Mouse (Mus musculus): Measurements from ENCODE around the gene Limk1. TPM values are rescaled to one million over a fixed set of nuclear protein-coding genes. Genes with fewer than 3 reads are reported as not detected.
"Not testable (repeated sequence)": the region's sequence is repeated elsewhere in the genome, so short reads cannot be mapped to it uniquely, and the experiment has no call there.

Limk1 gene
- total RNA-seq, 2 experiments from 2014 or later: 2.0 to 2.2 TPM

DNA sequence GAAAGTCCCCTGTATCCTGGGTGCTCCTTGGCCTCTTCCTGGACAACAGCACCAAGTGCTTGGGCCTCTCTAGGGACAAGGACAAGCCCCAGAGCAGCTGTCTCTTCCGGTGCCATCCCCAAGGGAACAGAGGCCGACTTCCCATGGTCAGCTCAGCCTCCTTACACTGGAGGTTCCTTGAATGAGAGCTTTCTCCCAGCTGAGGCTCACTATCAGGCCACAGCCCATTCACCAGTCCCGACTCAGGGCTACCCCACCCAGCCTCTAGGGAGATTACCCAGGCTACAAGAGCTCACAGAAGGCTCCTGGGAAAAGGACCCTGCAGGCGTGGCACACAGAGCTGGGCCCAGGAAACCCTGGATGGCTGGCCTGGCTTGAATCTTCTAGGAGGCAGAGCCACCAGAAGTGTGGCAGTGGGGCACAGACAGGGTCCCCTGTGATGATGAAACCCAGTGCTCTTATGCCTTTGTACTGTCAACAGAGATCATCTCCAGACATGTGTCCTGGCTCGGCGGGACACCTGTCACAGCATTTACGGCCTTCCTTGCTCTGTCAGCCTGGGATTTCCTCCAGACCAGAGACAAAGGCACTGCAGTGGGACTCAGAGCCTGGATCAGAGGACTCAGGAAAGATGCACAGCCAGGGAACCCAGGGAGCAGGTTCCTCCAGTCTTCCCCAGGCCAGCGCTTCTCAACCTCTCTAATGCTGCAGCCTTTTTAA, 9.4 kb downstream of the Limk1 start:
- intact Hi-C loops (cut with DNase I): no loop called here
- no peak for DNase-seq

DNA sequence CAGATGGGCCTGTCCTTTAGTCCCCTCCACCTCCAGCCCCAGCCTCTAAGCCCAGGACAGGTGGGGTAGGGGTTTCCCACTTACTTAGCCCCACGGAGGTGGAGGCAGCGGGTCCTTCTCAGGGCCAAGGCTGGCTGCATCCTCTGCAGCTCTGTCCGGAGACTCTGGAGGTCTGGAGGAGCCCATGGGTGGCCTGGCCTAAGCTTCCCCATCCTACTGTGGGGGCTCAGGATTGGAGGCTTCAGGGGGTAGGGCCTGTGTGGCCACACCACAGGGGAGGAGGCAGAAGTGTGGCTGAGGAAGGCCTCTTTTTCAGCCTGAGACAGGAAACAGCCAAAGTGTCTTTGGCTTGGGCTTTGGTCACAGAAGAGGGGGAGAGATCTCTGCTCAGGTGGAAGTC, 10.4 kb downstream of the Limk1 start:
- peak; percentile 34 to 50 for DNase-seq
- intact Hi-C loops (cut with DNase I): no loop called here

DNA sequence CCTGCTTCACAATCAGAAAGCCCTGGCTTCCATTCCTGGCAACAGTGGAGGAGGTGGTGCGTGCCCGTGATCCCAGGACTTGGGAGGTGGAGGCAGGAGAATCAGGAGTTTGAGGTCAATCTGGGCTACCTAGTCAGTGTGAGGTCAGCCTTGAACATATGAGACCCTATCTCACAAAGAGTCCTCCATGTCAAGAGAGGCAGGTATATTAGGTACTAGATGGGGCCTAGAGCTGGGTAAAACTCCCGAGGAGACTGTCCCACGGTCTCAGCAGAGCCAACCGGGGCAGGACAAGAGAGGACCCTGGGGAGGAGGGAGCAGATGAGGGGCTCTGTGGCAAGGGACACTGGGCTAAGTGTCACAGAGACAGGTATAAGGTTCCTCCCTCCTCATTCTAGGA, 10.9 kb downstream of the Limk1 start:
- intact Hi-C loops (cut with DNase I): no loop called here
- DNase-seq: no peak

DNA sequence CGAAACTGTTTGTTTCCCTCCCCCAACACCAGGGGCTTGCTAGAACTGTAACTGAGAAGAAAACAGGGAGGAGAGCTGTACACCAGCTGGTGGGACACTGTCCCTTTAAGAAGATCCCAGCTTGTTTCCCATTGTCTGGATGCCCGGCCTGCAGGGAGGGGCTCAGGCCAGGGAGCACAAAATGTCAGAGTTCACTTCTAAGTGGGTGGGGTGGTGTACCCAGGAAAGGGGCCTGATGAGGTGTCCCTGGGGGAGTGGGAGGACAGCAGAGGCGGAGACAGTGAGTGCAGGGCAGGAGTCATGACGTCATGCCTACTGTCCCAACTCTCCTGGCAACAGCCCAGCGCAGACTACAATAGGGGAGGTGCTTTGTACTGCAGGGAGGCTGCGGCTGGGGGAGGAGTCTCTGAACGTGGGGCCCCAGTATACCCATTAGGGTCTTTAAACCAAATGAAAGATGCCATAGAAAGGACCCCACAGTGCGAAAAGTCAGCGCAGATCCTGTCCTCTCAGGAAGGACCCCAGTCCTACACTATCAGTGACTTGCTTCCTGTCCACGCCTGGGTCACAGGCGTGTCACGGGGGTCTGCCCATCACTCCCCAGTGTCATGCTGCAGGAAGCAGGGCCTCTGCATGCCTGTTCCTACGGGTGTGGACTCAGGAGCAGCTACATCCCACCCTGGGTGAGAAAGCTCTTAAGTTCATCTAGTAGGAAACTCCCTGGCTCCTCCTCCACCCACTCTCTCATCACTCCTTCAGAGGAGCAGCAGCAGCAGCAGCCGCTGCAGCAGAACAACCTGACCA, 12.2 kb downstream of the Limk1 start:
- DNase-seq: peak; percentile 75 to 79
- intact Hi-C loops (cut with DNase I): no loop called here

DNA sequence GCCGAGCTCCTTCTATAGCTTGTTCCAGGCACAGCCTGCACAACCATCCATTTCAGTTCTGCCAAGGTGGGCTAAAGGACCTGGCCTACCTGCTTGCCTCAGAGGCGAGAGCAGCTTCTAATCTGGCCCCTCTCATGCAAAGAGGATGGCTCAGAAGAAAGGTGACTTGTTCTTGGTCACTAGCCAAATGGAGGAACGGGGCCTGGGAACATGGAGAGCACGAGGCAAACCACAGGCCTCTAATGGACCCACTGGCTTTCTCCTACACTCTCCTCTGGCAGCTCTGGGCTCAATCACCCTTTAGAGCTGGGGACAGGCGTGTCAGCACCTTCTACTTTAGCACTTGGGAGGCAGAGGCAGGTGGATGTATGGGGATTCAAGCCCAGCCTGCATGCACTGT, 13.4 kb downstream of the Limk1 start:
- DNase-seq: no peak
- intact Hi-C loops (cut with DNase I): no loop called here

DNA sequence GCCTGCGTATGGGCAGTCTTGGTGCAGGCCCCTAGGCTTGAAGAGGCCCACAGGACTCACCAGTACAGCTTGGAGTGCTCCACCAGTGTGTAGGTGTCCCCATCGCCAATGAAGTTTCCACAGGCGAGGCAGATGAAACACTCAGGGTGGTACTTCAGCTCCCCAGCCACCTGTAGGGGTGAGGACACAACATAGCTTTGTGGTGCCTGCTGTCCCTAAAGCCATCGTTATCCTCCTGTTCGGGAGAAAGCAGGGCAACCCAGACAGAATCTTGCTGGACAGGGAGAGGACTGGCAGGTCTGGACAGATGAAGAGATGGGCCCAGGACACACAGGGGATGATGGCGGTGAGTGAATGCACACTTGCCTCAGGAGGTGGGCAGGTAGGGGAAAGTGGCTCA, 15.8 kb downstream of the Limk1 start:
- intact Hi-C loops (cut with DNase I): no loop called here
- no peak for DNase-seq

DNA sequence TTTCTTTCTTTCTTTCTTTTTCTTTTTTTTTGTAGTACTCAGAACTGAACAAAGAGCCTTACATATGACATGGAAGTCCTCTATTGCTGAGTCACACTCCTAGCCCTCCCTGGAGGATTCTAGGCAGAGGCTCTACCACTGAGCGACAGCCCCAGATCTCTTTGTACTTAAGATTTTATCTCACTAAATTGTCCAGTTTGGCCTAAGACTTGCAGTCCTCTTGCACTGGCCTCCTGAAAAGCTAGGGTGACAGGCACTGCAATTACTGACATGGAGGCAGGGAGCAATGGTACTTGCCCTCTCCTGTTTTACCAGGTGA, 16.2 kb downstream of the Limk1 start:
- intact Hi-C loops (cut with DNase I): no loop called here
- no peak for DNase-seq

DNA sequence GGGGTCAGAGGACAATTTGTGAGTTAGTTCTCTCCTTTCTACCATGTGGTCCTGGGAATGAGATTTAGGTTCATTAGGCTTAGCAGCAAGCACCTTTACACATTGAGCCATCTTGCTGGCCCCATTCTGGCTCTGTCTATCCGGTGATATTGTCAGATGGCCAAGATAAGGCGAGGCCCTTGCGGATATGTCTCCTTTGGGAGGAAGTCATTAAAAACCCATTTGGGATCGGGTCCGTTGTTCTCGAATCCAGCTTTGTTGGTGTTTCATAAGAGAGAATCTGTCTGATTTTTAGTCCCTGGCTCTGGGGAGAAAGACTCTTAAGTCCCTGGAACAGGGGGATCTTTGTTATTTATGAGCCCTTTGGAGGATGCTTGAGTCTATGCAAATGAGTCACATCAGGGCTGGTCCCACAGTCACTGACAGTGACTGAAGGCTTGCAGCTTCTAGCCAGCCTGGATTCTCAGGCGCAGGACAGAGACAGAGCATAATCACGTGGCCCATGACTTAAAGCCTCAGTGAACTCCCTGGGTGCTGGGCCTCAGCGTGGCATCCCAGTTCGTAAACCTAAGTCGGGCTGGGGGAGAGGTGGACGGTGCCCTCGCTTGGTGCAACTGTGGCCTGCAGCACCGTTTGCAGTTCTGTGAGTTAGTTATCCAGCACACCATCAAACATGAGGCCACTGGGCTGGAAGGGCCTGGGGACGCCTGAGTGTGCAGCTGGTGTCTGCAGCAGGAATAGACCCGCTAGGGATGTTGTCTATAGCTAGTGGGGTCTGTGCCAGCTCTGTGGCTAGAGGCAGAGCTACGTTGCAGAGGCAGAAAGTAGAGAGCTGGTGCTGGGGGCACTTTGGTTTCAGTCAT, 16.8 kb downstream of the Limk1 start:
- intact Hi-C loops (cut with DNase I): no loop called here
- no peak for DNase-seq

DNA sequence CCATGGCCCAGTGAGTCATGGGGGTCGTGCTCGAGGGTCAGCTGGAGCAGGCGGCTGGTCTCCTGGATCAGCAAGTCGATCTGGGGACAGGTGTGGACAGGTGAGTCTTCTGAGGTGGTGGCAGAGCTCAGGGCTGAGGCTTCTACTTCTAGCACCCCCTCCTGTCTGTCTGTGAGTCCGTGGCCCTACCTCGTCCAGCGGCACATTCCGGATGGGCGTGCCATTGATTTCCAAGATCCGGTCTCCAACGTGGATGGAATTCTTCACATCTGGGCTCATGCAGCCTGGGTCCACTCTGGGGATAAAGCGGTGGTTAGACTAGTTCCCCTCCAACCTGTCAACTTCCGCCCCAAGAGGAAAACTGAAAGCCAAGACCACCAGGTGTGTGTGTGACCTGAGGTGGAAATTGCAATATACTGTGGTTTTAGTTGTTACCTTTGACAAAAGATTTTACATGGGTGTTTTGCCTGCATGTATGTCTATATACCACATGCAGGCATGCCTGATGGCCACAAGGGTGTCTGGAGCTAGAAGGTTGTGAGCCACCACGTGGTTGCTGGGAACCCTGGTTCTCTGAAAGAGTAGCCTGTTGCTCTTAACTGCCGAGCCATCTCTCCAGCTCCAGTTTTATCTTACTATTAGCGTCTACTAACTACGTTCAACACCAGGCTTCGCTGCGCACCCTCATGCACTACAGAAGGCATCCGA, 19.2 kb downstream of the Limk1 start:
- DNase-seq: no peak
- intact Hi-C loops (cut with DNase I): no loop called here

DNA sequence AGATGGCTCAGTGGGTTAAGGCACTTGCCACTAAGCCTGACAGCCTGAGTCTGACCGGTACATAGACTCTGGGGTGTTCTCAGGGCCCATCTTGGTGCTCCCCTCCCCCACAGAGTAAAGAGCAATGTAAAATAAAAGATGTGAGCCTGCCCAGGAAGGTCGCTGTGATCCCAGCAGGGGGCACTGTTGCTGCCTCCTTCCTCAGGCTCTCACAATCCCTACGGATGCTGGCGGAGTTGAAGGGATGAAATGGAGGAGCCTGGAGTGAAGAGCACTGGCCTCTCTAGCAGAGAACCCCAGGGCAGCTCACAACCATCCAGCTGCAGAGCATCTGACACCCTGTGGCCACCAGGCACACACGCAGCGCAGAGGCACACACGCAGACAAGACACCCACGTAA, 19.9 kb downstream of the Limk1 start:
- no peak for DNase-seq
- intact Hi-C loops (cut with DNase I): no loop called here

DNA sequence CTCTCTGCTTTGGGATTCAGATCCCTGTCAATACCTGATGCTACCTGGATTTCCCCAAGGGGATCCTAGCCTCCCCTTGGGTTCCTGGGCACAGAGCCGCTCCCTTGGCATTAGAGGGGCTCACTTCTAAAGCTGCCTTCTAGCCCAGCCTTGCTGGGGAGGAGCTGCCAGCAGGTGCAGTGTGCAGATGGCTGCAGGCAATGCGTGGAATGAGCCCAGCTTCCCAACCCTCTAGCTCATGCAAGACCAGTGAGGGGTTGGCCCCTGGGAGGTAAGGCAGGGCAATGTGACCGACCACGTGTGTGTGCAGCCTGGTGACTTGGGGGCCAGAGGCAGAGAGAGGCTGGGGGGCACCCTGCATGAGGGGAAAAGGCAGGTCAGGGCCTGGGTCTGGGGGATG, 31.7 kb downstream of the Limk1 start:
- DNase-seq: no peak
- intact Hi-C loops (cut with DNase I): no loop called here

DNA sequence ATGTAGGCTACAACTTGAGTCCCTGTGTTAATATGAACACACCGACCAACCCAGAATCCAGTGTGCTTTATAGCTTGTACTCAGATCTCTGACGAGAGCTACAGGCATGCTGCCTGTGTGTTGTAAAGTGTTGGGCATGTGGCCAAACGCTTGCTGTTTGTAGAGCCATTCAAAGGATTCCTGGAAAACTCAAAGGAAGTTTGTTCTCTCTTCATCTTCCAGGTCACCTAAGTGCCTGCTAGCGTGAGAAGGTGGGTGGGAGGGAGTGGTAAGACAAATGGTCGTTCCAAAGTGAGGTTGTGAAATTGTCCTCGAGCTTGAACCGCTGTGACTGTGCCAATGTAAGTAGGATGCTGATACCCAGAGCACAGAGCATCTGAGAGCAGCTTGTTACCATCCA, 36.4 kb downstream of the Limk1 start:
- intact Hi-C loops (cut with DNase I): no loop called here
- DNase-seq: no peak

DNA sequence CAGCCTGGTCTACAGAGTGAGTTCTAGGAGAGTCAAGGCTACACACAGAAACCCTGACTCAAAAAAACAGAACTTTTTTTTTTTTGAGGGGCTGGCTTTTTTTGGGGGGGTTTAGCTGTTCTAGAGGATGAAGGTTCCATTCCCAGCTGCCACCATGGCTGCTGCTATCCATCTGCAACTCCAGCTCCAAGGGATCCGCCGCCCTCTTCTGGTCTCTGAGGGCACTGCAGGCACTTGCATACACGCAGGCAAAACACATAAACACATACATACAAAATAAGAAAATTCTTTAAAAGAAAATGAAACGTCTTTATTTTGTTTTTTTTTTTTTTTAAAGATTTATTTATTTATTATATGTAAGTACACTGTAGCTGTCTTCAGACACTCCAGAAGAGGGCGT, 37.5 kb downstream of the Limk1 start:
- peak in 1 of 2 experiments; percentile 45 for DNase-seq

DNA sequence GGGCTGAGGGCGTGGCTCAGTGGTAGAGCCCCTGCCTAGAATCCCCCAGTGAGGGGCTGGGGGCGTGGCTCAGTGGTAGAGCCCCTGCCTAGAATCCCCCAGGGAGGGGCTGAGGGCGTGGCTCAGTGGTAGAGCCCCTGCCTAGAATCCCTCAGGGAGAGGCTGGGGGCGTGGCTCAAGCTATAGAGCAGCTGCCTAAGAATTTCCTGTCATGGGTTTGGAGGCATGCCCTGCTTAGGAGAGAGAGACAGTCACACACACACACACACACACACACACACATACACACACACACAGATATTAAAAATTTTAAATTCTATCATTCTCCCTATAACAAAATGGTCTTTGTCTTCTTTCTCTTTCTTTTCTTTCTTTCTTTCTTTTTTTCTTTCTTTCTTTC, 39.4 kb downstream of the Limk1 start:
- intact Hi-C loops (cut with DNase I); DNase-seq: not testable (repeated sequence)

More for the DNA sequence above, 37.5 kb downstream of the Limk1 start:
- intact Hi-C loops (cut with DNase I): no loop called here

DNA sequence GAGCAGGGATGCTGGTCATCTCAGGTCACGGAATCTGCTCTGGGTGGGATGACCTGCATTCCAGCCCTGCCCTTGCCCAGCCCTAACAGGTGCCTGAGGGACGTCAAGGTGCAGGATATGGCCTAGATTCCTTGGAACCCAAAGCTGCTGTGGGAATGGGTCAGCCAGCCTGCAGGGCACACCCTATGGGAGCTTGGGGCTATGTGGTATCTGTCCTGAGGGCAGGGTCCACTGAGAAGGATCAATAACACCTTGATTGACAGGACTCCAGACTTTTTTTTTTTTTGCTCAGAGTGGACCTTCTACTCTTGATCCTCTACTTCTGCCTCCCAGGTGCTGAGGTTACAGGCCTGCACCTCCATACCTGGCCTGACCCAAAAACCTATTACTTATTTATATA, 41.0 kb downstream of the Limk1 start:
- intact Hi-C loops (cut with DNase I): no loop called here
- no peak for DNase-seq

DNA sequence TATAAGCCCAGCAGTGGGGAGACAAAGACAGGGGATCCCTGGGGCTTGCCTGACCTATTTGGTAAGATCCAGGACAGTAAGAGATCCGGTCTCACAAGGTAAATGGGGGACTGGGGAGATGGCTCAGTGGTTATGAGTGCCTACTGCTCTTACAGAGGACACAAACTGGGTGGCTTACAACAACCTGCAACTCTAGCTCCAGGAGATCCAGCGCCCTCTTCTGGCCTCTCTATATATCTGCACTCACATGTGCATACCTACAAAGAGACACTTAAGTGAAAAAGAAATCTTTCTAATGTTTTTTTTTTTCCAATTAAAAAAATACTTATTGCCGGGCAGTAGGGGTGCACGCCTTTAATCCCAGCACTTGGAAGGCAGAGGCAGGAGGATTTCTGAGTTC, 41.9 kb downstream of the Limk1 start:
- intact Hi-C loops (cut with DNase I): no loop called here

DNA sequence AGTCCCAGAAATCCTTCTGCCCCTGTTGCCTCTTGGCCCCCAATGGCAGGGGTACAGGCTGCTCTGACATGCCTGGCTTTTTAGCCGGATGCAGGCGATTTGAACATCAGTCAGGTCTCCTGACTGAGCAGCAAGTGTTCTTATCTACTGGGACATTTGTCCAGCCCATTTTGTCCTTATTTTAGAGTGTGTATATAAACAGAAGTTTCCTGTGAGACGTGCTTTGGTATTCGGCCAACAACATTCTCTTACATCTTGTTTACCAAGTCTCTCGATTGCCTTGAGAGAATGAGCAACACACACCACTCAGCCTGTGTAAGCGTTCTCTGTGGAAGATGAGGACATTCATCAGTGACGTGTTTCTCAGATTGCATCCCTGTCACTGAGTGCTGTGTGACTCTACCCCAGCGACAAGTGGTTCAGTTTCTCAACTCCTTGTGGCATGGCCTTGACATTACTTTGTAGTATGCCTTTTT, 43.7 kb downstream of the Limk1 start:
- intact Hi-C loops (cut with DNase I): loop anchor here (5.0 kb wide), 1 partner anchor 43 kb away; the partner anchor contains the start of gene Limk1
- no peak for DNase-seq

More for the DNA sequence above, 41.9 kb downstream of the Limk1 start:
- DNase-seq: no peak

DNA sequence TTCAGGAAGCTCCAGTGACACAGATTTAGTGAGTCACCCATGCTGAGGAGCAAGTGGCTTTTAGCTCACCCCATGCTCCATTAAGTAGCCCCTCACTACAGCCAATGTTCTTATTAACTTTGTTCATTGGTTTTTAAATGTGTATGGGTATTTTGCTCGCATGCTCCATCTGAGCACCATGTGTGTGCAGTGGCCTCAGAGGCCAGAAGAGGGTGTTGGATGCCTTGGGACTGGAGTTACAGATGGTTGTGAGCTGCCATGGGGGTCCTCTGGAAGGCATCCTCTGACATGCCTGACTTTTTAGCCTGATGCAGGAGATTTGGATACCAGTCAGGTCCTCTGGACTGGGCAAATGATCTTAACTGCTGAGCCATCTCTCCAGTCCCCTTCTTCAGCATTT, 44.3 kb downstream of the Limk1 start:
- intact Hi-C loops (cut with DNase I): loop anchor here (5.0 kb wide), 1 partner anchor 43 kb away; the partner anchor contains the start of gene Limk1
- DNase-seq: no peak

DNA sequence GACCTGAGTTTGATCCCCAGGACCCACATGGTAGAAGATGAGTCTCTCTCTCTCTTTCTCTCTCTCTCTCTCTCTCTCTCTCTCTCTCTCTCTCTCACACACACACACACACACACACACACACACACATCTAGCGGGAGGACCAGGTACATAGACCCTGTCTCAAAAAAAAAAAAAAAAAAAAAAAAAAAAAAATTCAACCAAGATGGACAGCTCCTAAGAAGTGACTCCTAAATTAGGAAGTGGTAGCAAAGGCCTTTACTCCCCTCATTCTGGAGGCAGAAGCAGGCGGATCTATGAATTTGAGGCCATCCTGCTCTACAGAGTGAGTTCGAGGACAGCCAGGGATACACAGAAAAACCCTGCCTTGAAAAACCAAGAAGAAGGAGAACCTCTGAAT, 48.0 kb downstream of the Limk1 start:
- DNase-seq: no peak
- intact Hi-C loops (cut with DNase I): loop anchor here (5.0 kb wide), 1 partner anchor 47 kb away; the partner anchor contains the start of gene Limk1

DNA sequence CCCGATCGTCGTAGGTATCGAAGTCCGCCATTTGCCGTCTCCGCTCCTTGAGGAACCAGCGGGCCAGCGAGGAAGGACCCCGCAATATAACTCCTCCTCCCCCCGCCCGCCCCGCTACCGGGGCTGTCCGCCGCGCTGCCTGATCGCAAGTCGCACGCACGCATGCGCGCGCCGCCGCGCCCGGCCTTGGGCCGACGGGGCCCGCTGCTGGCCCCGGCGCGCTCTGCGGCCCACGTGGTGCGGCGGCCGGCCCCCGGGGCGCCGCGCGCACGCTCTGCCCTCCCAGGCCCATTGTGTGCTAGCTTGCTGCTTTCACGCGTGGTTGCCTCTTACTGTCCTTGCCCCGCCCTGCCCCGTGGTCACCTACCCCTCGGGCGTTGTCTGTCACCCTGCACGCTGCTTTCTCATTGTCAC, 49.1 kb downstream of the Limk1 start, which contains the start of gene Eif4h:
Gene Eif4h, minus strand, starts transcription at position 222 of the 414 bp plus-strand sequence.
- intact Hi-C loops (cut with DNase I): no loop called here
- DNase-seq: peak; percentile 95 to 96
